Mouse (Mus musculus) heart, embryonic 16.5 days (tissue): Measurements from ENCODE around the gene Gtpbp6. TPM values are rescaled to one million over a fixed set of nuclear protein-coding genes. Genes with fewer than 3 reads are reported as not detected.
"Not testable (repeated sequence)": the region's sequence is repeated elsewhere in the genome, so short reads cannot be mapped to it uniquely, and the experiment has no call there.

Source experiments
- ATAC-seq: fragments of 200-750 bp; cut with Nextera tagmentation; replicated peaks from 2 replicates; pipeline ENCODE4 v1.8.0; 2017; ENCODE audit warnings: moderate number of reproducible peaks; ENCODE audit not compliant: insufficient read depth, low FRiP score; ENCODE audit errors: extremely low read depth
- H3K27ac ChIP-seq: fragments of 300-500 bp; sonication (generic); 2 replicates; pipeline ENCODE4 v1.5.1; 2014; ENCODE audit warnings: mild to moderate bottlenecking, low read length, control low read depth, moderate library complexity
- H3K27me3 ChIP-seq: fragments of 300-500 bp; sonication (generic); 2 replicates; pipeline ENCODE4 v1.6.1; 2014; ENCODE audit warnings: low read length, mixed read lengths; ENCODE audit not compliant: control insufficient read depth, insufficient read depth
- H3K36me3 ChIP-seq: fragments of 300-500 bp; sonication (generic); 2 replicates; pipeline ENCODE4 v1.6.1; 2014; ENCODE audit not compliant: control insufficient read depth, insufficient read depth
- H3K4me1 ChIP-seq: fragments of 300-500 bp; sonication (generic); 2 replicates; pipeline ENCODE4 v1.6.1; 2014; ENCODE audit warnings: low read length, mixed read lengths; ENCODE audit not compliant: control insufficient read depth, insufficient read depth
- H3K4me2 ChIP-seq: fragments of 300-500 bp; sonication (generic); 2 replicates; pipeline ENCODE4 v1.6.1; 2014; ENCODE audit warnings: low read depth, mild to moderate bottlenecking, control low read depth, low read length
- H3K4me3 ChIP-seq: fragments of 300-500 bp; sonication (generic); 2 replicates; pipeline ENCODE4 v1.5.1; 2014; ENCODE audit warnings: mild to moderate bottlenecking, control low read depth, low read length
- H3K9ac ChIP-seq: fragments of 300-500 bp; sonication (generic); 2 replicates; pipeline ENCODE4 v1.6.1; 2014; ENCODE audit warnings: low read length, control low read depth
- H3K9me3 ChIP-seq: fragments of 300-500 bp; sonication (generic); replicated peaks from 2 replicates; pipeline ENCODE4 v1.6.1; 2016; ENCODE audit warnings: low read length; ENCODE audit not compliant: control insufficient read depth
- WGBS: fragments of 180-500 bp; shearing (Covaris S2); extraction: QIAGEN DNeasy Blood & Tissue Kit; methylation state at CpG from one replicate; pipeline ENCODE4 v1.1.7; 2014; 5-methylcytosine and 5-hydroxymethylcytosine counted together
- polyA plus RNA-seq: library from polyadenylated mRNA; unstranded; fragments of >200 nt; fragmentation: Nextera tagmentation; extraction: Ambion mirVana; gene quantifications from 2 replicates; pipeline ENCODE4 v1.2.1, GENCODE M21; 2015

The Gtpbp6 gene
- 19.6 and 22.5 TPM in 2 replicates for polyA plus RNA-seq

DNA sequence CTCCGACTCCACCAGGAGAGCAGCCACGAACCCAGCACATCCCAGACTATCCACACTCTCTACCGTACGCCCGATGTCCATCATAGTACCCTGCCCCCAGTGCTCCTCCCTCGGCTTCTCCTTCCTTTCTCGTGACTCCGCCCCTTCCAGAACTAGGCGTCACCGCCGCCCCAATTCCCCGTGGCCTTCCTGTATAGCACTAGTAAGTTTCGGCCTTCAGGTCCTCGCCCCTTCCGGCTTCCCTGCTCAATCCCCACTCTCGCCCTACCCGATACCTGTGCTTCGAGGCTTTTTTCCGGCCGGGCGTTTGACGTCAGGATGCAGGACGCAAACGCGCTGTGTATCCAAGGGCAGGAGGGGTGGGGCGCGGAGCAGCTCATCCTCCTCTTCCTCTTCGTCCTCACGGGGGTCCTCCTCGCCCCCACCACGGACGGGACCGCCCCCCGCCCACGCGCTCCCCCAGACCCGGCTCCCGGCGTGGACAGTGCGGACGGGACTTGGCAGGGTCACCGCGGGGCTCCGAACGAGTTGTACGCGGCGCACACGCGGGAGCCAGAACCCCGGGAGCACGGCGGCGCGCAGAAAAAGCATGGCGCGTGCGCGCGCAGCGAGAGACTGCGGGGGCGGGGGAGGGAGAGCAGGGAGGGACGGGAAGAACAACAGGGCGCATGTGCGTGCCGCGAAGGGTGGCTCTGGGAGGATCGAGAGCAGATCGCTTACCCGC is at the start of gene Gtpbp6:
Gene Gtpbp6 (minus strand): TSS at position 617 of the 724 bp plus-strand sequence.
- Histone ChIP-seq H3K27me3 (no peaks in the 10 kb centered on the region), H3K9ac (peak within 1 kb of the TSS; percentile 94), H3K4me1 (peaks cover 15% of the 10 kb centered on the region), H3K36me3 (peaks cover 42% of the 10 kb centered on the region), H3K4me3 (peak within 1 kb of the TSS; percentile 92), H3K27ac (peak within 1 kb of the TSS; percentile 98), H3K4me2 (peak within 1 kb of the TSS; percentile 92), H3K9me3 (no peaks in the 10 kb centered on the region)
- WGBS, result under 1% methylated on average over 71 of the region's 71 CpGs
- peak; percentile 88 for ATAC-seq

DNA sequence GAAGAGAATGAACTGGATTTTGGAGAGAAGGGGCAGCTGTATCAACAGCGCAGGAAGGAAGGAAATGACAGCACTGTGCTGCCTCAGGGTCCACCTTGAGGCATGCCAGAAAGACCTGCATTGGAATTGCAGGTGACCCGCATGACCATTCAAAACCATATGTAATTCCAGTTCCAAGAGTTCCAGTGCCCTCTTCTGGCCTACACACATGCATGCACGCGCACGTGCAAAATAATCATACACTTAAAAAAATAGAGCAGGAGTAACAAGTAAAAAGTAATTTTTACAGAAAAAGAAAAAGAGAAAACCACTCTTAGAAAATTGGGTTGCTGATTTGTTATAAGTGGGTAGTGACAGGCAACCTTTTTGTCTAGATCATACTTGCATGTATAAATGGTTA is 35.0 kb upstream of the Gtpbp6 start:
- H3K4me2 ChIP-seq, result no peak overlapping the region
- WGBS, result 89% methylated on average over 5 of the region's 5 CpGs

DNA sequence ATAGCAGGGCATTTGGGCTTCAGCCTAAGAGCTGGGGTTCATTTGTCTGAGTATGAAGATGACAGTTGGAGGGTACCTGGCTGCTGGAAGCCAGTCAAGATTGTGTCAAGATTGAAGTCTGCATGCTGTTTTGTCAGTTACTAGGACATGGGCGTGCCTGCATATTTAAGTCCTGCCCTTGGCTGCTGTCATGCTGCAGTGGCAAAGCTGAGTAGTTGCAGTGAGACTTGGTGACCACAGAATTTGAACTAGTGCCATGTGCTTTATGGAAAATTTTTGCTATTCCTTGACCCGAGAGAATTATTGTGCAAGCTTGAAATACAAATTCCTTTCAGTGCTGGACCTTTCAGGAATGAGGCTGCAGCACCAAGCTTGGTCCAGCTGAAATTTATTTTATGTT is 34.3 kb upstream of the Gtpbp6 start:
- no peak overlapping the region for H3K4me3 ChIP-seq
- no peak overlapping the region for H3K9ac ChIP-seq
- no peaks in the 10 kb centered on the region for H3K9me3 ChIP-seq
- WGBS, result 93% methylated on average over 2 of the region's 2 CpGs
- peaks cover 26% of the 10 kb centered on the region for H3K36me3 ChIP-seq
- no peaks in the 10 kb centered on the region for H3K4me1 ChIP-seq
- no peaks in the 10 kb centered on the region for H3K27me3 ChIP-seq
- H3K27ac ChIP-seq, result no peak overlapping the region
- no peak for ATAC-seq
- H3K4me2 ChIP-seq, result no peak overlapping the region

More for the DNA sequence above, 35.0 kb upstream of the Gtpbp6 start:
- H3K36me3 ChIP-seq, result peaks cover 29% of the 10 kb centered on the region
- H3K4me1 ChIP-seq, result no peaks in the 10 kb centered on the region
- H3K27ac ChIP-seq, result no peak overlapping the region
- no peaks in the 10 kb centered on the region for H3K9me3 ChIP-seq
- no peak for ATAC-seq
- no peaks in the 10 kb centered on the region for H3K27me3 ChIP-seq
- H3K9ac ChIP-seq, result no peak overlapping the region
- H3K4me3 ChIP-seq, result no peak overlapping the region

GRCm38 (mm10) chr5:110140424-110140823 is 32.4 kb upstream of the Gtpbp6 start:
- 85% methylated on average over 7 of the region's 7 CpGs for WGBS
- no peaks in the 10 kb centered on the region for H3K9me3 ChIP-seq
- ATAC-seq, result no peak
- no peak overlapping the region for H3K4me3 ChIP-seq
- no peak overlapping the region for H3K4me2 ChIP-seq
- no peak overlapping the region for H3K9ac ChIP-seq
- no peak overlapping the region for H3K27ac ChIP-seq
- H3K36me3 ChIP-seq, result peaks cover 17% of the 10 kb centered on the region; the same call in 1 of the 2 replicates
- H3K27me3 ChIP-seq, result no peaks in the 10 kb centered on the region
- 0 out of 2 replicates have a peak, but pooled peaks cover 2% of the 10 kb centered on the region for H3K4me1 ChIP-seq

GRCm38 (mm10) chr5:110139325-110139724 is 31.3 kb upstream of the Gtpbp6 start:
- no peak overlapping the region for H3K9ac ChIP-seq
- H3K4me2 ChIP-seq, result no peak overlapping the region
- peaks cover 8% of the 10 kb centered on the region for H3K9me3 ChIP-seq
- ATAC-seq, result no peak
- no peak overlapping the region for H3K4me3 ChIP-seq
- no peak overlapping the region for H3K27ac ChIP-seq
- 94% methylated on average over 3 of the region's 3 CpGs for WGBS
- peaks cover 11% of the 10 kb centered on the region; the same call in 1 of the 2 replicates for H3K36me3 ChIP-seq
- no peaks in the 10 kb centered on the region for H3K27me3 ChIP-seq
- H3K4me1 ChIP-seq, result 0 out of 2 replicates have a peak, but pooled peaks cover 2% of the 10 kb centered on the region

DNA sequence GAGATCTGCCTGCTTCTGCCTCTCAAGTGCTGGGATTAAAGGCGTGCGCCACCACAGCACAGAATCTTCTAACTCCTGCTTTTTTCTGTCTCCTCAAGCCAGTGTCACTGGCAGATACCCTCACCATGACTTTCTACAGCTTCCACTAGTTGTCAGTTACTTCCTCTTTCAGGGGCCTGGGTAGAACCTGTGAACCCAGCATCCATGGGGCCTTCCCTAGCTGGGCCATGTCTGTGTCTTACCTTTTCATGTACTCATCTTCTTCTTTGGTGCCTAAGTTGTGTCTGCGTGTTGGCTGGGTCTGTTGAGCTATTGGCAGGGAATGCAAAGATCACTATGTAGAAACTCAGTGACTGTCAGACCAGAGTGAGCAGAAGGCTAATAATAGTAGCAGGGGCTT is 29.8 kb upstream of the Gtpbp6 start:
- H3K9me3 ChIP-seq, result peaks cover 14% of the 10 kb centered on the region
- H3K36me3 ChIP-seq, result peaks cover 9% of the 10 kb centered on the region
- H3K4me3 ChIP-seq, result no peak overlapping the region
- no peaks in the 10 kb centered on the region for H3K27me3 ChIP-seq
- ATAC-seq, result no peak
- no peak overlapping the region for H3K4me2 ChIP-seq
- no peak overlapping the region for H3K27ac ChIP-seq
- 86% methylated on average over 3 of the region's 3 CpGs for WGBS
- H3K9ac ChIP-seq, result no peak overlapping the region
- H3K4me1 ChIP-seq, result 0 out of 2 replicates have a peak, but pooled peaks cover 2% of the 10 kb centered on the region

- Histone ChIP-seq H3K4me3 (peak overlapping the region; percentile 94), H3K9ac (peak overlapping the region; percentile 93), H3K9me3 (peaks cover 14% of the 10 kb centered on the region), H3K27me3 (no peaks in the 10 kb centered on the region), H3K4me2 (peak overlapping the region; percentile 87), H3K27ac (peak overlapping the region; percentile 70), H3K36me3 (peaks cover 6% of the 10 kb centered on the region), H3K4me1 (0 out of 2 replicates have a peak, but pooled peaks cover 2% of the 10 kb centered on the region)
- peak; percentile 21; the same call in 1 of the 2 replicates for ATAC-seq
- 4% methylated on average over 18 of the region's 18 CpGs for WGBS
These were observed 28.1 kb upstream of the Gtpbp6 start for GRCm38 (mm10) chr5:110136087-110136464.

- Histone ChIP-seq H3K27ac (peak within 1 kb of the TSS; percentile 70), H3K36me3 (peaks cover 8% of the 10 kb centered on the region), H3K9me3 (peaks cover 20% of the 10 kb centered on the region), H3K9ac (peak within 1 kb of the TSS; percentile 93), H3K4me1 (0 out of 2 replicates have a peak, but pooled peaks cover 2% of the 10 kb centered on the region), H3K27me3 (no peaks in the 10 kb centered on the region), H3K4me2 (peak within 1 kb of the TSS; percentile 87), H3K4me3 (peak within 1 kb of the TSS; percentile 94)
- WGBS, result 5% methylated on average over 46 of the region's 46 CpGs
- peak; percentile 100 for ATAC-seq
These were observed 27.5 kb upstream of the Gtpbp6 start, which contains the start of gene Chfr for GRCm38 (mm10) chr5:110135293-110136086. Gene Chfr, plus strand, starts transcription at chr5:110135842.

GRCm38 (mm10) chr5:110122380-110122779 is 14.4 kb upstream of the Gtpbp6 start:
- not testable (repeated sequence) for H3K9me3 ChIP-seq, H3K9ac ChIP-seq, H3K27ac ChIP-seq, ATAC-seq, H3K4me1 ChIP-seq, H3K27me3 ChIP-seq, H3K4me3 ChIP-seq, H3K4me2 ChIP-seq
- peaks cover 24% of the 10 kb centered on the region for H3K36me3 ChIP-seq
- WGBS, result 80% methylated on average over 3 of the region's 3 CpGs
